Mouse (Mus musculus): ENCODE data around the gene Fgfr2.

- TF ChIP-seq ZNF384 (IDR thresholded peaks at IDR 0.05; ENCODE audit: low read depth, low read length), result no peak
- no peak; the same call in 1 of the 2 replicates for TF ChIP-seq HCFC1 (IDR thresholded peaks at IDR 0.05; ENCODE audit: borderline replicate concordance, insufficient read depth, low read length)
- no peak for TF ChIP-seq ZC3H11A (IDR thresholded peaks at IDR 0.05; ENCODE audit: borderline replicate concordance, low read depth, low read length)
- TF ChIP-seq CHD2 (IDR thresholded peaks at IDR 0.05; ENCODE audit: low read depth, low read length), result no peak
These were observed 2477.0 kb downstream of the Fgfr2 start for GRCm38 (mm10) chr7:130645994-130646761.
